Mouse (Mus musculus): ENCODE data around the gene Rbm7.

- no peak for TF ChIP-seq CTCF (IDR thresholded peaks at IDR 0.05; ENCODE audit: borderline replicate concordance, insufficient read depth, low read length)
- TF ChIP-seq POLR2A (IDR thresholded peaks at IDR 0.05; ENCODE audit: low read depth, low read length): no peak
These were observed 9.8 kb upstream of the Rbm7 start for GRCm38 (mm10) chr9:48504741-48505365.
